Mouse (Mus musculus) hindbrain, embryonic 11.5 days (tissue): ENCODE data around the gene Ephb2. TPM values are rescaled to one million over a fixed set of nuclear protein-coding genes. Genes with fewer than 3 reads are reported as not detected.

Experiments
- ATAC-seq: fragments of 200-750 bp; cut with Nextera tagmentation; 2 replicates; pipeline ENCODE4 v1.8.0; 2017; ENCODE audit warnings: mild to moderate bottlenecking, moderate TSS enrichment, moderate library complexity; ENCODE audit not compliant: low FRiP score
- DNase-seq: peaks from one replicate; pipeline ENCODE4 v3.0.0-alpha.2; 2015; ENCODE audit warnings: low spot score
- H3K27ac ChIP-seq: fragments of 300-500 bp; sonication (generic); 2 replicates; pipeline ENCODE4 v1.5.1; 2014; ENCODE audit warnings: mild to moderate bottlenecking, low read depth, low read length
- H3K27me3 ChIP-seq: fragments of 300-500 bp; sonication (generic); 2 replicates; pipeline ENCODE4 v1.6.1; 2014; ENCODE audit warnings: mild to moderate bottlenecking, low read length, moderate library complexity, mixed read lengths; ENCODE audit not compliant: control insufficient read depth, insufficient read depth
- H3K36me3 ChIP-seq: fragments of 300-500 bp; sonication (generic); 2 replicates; pipeline ENCODE4 v1.6.1; 2014; ENCODE audit warnings: mild to moderate bottlenecking, low read length, moderate library complexity, mixed read lengths; ENCODE audit not compliant: control insufficient read depth, insufficient read depth
- H3K4me1 ChIP-seq: fragments of 300-500 bp; sonication (generic); replicated peaks from 2 replicates; pipeline ENCODE4 v1.6.1; 2014; ENCODE audit warnings: low read length, mixed read lengths; ENCODE audit not compliant: control insufficient read depth, insufficient read depth
- H3K4me2 ChIP-seq: fragments of 300-500 bp; sonication (generic); replicated peaks from 2 replicates; pipeline ENCODE4 v1.6.1; 2014; ENCODE audit warnings: mild to moderate bottlenecking, low read depth, low read length
- H3K4me3 ChIP-seq: fragments of 300-500 bp; sonication (generic); 2 replicates; pipeline ENCODE4 v1.5.1; 2014; ENCODE audit warnings: low read depth, low read length
- H3K9ac ChIP-seq: fragments of 300-500 bp; sonication (generic); 2 replicates; pipeline ENCODE4 v1.6.1; 2014; ENCODE audit warnings: low read depth, low read length
- H3K9me3 ChIP-seq: fragments of 300-500 bp; sonication (generic); 2 replicates; pipeline ENCODE4 v1.6.1; 2016; ENCODE audit warnings: low read length; ENCODE audit not compliant: control insufficient read depth
- WGBS: fragments of 180-500 bp; shearing (Covaris S2); extraction: QIAGEN DNeasy Blood & Tissue Kit; methylation state at CpG from one replicate; pipeline ENCODE4 v1.1.7; 2014; 5-methylcytosine and 5-hydroxymethylcytosine counted together
- polyA plus RNA-seq: library from polyadenylated mRNA; unstranded; fragments of >200 nt; fragmentation: Nextera tagmentation; extraction: Ambion mirVana; gene quantifications from 2 replicates; pipeline ENCODE4 v1.2.1, GENCODE M21; 2014

The Ephb2 gene
- polyA plus RNA-seq, 1 experiment from 2014 or later, result 18.5 TPM

DNA sequence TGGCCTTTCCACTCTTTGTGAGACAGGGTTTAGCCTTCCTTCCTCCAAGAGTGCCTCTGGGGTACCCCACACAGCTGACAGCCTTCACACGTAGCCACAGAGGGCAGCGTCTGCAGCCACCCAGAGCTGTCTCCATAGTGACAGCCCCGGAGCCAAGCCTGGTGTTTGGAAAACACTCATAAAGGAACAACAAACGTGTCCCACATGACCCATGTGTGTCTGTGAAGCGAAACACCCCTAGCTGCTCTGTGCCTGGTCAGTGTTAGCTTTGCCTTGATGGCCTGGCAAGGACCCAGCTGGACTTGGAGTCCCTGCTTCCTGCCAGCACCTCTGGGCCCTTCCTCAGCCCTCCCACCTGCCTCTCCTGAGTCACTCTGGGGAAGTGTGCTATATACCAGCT lies 93.1 kb downstream of the Ephb2 start:
- H3K4me1 ChIP-seq, result peaks cover 29% of the 10 kb centered on the region

DNA sequence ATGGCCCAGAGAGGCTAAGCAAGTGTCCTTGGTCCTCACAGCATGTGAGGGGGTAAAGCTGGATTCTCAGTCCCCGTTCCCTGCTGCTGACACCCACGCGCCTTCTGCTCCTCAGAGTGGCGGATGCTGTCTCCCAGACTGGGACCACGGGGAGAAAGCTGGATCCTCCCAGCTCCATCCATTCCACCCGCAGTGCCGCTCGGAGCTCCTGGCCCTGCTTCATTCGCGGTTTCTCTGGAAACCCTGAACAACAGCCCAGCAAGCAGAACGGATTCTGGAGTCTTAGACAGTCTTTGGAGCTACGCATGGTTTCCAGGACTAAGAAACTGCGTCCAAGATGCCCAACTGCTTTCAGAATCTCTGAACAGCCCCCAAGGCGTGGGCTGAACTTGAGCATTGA lies 93.9 kb downstream of the Ephb2 start:
- WGBS, result 56% methylated on average over 14 of the region's 14 CpGs
- Histone ChIP-seq H3K27me3 (no peaks in the 10 kb centered on the region), H3K4me1 (peaks cover 28% of the 10 kb centered on the region), H3K36me3 (no peaks in the 10 kb centered on the region), H3K4me3 (no peak overlapping the region), H3K4me2 (no peak overlapping the region), H3K27ac (peak overlapping the region; percentile 76; the same call in 1 of the 2 replicates), H3K9ac (no peak overlapping the region), H3K9me3 (no peaks in the 10 kb centered on the region)
- ATAC-seq (no peak), DNase-seq (no peak)

More for the DNA sequence above, 93.1 kb downstream of the Ephb2 start:
- WGBS, result 13% methylated on average over 5 of the region's 5 CpGs
- peak; percentile 58 for DNase-seq
- Histone ChIP-seq H3K27me3 (no peaks in the 10 kb centered on the region), H3K9ac (peak overlapping the region; percentile 31; the same call in 1 of the 2 replicates), H3K4me3 (no peak overlapping the region), H3K27ac (peak overlapping the region; percentile 76), H3K4me2 (no peak overlapping the region), H3K9me3 (no peaks in the 10 kb centered on the region), H3K36me3 (no peaks in the 10 kb centered on the region)
- peak; percentile 39 for ATAC-seq

DNA sequence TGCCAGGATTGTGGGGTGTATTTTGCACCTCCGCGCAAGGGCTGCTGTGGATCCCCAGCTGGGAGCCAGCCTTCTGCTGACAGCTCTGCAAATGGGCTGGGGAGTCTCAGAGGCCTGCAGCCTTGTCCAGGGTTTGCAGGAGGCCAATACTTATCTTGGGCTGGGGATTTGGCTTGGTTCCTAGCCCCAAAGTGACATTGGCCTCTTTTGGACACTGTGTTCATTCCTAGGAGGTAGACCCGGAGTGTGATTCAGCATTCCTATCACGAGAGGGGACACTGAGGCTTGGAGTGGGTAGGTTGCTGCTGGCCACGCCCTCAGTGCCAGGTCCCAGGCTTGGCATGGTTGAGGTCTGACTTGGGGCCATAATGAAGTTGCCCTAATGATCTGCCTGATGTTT lies 94.8 kb downstream of the Ephb2 start:
- Histone ChIP-seq H3K4me2 (no peak overlapping the region), H3K27ac (no peak overlapping the region), H3K9ac (no peak overlapping the region), H3K4me1 (peaks cover 27% of the 10 kb centered on the region), H3K27me3 (no peaks in the 10 kb centered on the region), H3K9me3 (no peaks in the 10 kb centered on the region), H3K4me3 (no peak overlapping the region), H3K36me3 (no peaks in the 10 kb centered on the region)
- 91% methylated on average over 5 of the region's 5 CpGs for WGBS
- ATAC-seq, result no peak
- no peak for DNase-seq

DNA sequence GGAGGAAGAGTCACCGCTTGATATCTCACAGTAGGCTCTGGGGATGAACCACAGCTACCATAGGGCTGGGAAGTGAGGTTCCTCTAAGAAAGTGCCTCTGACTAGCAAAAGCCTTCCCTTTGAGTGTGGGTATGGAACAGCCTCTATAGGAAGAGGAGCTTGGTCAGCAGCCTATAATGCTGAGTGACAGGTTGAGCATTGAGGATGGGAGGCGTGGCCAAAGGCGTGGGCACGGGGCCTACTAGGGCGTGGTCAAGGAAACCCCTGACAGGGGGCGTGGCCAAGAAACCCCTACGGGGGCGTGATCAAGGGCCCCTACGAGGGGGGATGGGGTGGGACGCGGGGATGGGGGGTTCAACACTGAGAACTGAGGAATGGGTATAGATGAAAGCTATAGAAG lies 96.6 kb downstream of the Ephb2 start:
- 14% methylated on average over 11 of the region's 11 CpGs for WGBS
- DNase-seq, result peak; percentile 70
- Histone ChIP-seq H3K4me2 (no peak overlapping the region), H3K4me1 (peaks cover 32% of the 10 kb centered on the region), H3K9ac (no peak overlapping the region), H3K9me3 (no peaks in the 10 kb centered on the region), H3K27ac (peak overlapping the region; percentile 75), H3K4me3 (no peak overlapping the region), H3K36me3 (no peaks in the 10 kb centered on the region), H3K27me3 (no peaks in the 10 kb centered on the region)
- peak; percentile 45; the same call in 1 of the 2 replicates for ATAC-seq

DNA sequence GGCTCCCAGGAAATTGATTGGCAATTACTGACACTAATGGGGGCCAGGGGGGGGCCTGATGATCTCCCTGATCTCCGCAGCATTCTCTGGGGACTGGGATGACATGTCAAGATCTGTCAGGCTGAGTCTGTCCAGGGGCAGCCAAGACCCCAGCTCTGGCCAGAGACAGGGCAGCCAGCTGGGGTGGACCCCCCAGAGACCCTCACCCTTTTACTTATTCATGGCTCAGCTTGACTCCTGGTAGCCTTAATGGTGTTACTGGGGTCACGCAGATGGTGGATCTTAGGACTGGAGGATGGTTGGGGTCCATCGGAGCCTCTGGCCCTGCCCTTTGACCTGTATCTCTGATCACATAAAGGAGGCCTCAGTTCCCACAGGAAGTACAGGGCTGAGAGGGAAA lies 97.5 kb downstream of the Ephb2 start:
- ATAC-seq, result peak; percentile 25; the same call in 1 of the 2 replicates
- peak; percentile 50 for DNase-seq

DNA sequence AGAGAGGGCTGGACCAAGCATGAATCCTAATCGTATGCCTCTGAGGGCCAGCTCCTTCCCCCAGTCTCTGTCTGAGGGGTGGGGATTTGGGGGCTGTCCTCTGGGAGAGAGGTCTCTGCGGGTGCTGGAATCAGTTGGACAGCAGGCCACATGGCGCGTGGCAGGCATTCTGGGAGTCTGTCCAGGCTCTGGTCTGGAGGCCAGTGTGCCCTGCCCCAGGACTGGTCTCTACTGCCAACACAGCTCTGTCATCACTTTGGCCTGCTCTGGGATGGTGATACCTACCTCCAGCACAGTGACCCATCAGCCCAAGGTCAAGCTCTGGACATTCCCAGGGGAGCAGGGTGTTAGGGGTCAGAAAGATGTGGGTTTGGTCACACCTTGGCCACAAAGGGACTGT lies 99.9 kb downstream of the Ephb2 start:
- Histone ChIP-seq H3K9ac (no peak overlapping the region), H3K27me3 (no peaks in the 10 kb centered on the region), H3K36me3 (no peaks in the 10 kb centered on the region), H3K4me2 (no peak overlapping the region), H3K9me3 (no peaks in the 10 kb centered on the region), H3K27ac (no peak overlapping the region), H3K4me1 (peaks cover 27% of the 10 kb centered on the region), H3K4me3 (no peak overlapping the region)
- no peak for ATAC-seq
- DNase-seq, result no peak
- 71% methylated on average over 4 of the region's 4 CpGs for WGBS

More for the DNA sequence above, 97.5 kb downstream of the Ephb2 start:
- H3K27me3 ChIP-seq, result no peaks in the 10 kb centered on the region
- no peaks in the 10 kb centered on the region for H3K9me3 ChIP-seq
- no peak overlapping the region for H3K4me3 ChIP-seq
- no peak overlapping the region for H3K4me2 ChIP-seq
- 29% methylated on average over 3 of the region's 3 CpGs for WGBS
- no peaks in the 10 kb centered on the region for H3K36me3 ChIP-seq
- no peak overlapping the region for H3K9ac ChIP-seq
- peaks cover 34% of the 10 kb centered on the region for H3K4me1 ChIP-seq
- peak overlapping the region; percentile 75 for H3K27ac ChIP-seq

DNA sequence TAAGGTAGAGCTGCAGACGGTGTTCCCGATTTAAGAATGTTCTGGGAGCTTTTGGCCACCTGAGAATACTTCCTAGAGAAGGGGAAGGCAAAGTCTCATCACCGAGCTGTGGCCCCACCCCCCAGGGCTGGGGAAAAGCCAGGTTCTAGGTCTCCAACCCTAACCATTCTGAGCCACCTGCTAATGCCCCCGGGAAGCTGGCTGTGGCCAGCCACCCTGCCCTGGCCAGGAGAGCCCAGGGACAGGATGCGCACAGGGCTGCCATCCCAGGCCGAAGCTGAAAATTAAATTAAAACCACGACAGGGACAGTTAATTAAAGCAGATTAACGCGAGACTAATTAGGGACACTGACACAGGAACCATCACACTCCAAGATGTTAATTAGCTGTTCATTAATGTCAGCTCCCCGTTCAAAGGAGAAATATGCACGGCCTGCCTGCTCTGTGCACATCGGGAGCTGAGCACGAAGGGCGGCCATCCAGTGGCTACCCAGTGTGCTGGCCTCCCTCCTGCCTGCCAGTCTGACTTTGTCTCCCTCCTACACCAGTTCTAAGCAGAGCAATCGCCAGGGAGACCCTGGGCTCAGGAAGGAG lies 101.5 kb downstream of the Ephb2 start:
- H3K4me1 ChIP-seq, result peaks cover 24% of the 10 kb centered on the region
- no peaks in the 10 kb centered on the region for H3K9me3 ChIP-seq
- ATAC-seq (no peak), DNase-seq (no peak)
- no peak overlapping the region for H3K9ac ChIP-seq
- no peaks in the 10 kb centered on the region for H3K27me3 ChIP-seq
- no peak overlapping the region for H3K4me2 ChIP-seq
- H3K4me3 ChIP-seq, result no peak overlapping the region
- H3K36me3 ChIP-seq, result 0 out of 2 replicates have a peak, but pooled peaks cover 3% of the 10 kb centered on the region
- WGBS, result 64% methylated on average over 15 of the region's 15 CpGs
- H3K27ac ChIP-seq, result peak overlapping the region; percentile 58; the same call in 1 of the 2 replicates

DNA sequence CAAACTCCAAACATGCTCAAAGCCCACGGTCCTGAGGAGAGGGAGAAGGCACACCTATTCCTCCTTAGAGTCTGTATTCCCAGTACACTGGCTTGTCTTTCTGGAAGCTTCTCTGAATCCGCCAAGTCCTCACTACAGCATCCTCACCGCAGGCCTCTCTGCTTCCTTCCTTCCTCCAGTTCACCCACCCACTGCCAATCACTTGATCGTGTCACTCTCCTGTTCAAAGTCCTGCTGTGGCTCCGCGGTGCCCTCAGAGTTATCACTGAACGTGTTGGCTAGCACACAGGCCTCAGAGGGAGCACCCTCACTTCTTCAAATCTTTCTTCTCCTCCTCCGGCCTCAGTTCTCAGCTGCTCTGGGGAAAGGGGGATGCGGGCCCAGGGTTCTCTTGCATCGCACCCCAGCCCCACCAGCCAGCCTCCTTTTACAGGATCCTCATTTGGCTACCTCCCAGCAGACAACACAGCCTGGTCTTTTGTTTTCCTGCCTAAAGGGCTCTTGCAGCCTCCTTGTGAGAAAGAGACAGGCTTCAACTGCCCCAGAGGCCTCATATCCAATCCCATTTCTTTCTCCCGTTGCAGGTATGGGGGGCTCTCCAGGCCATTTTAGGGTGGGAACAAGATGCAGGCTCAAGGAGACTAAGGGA lies 102.4 kb downstream of the Ephb2 start:
- Histone ChIP-seq H3K36me3 (0 out of 2 replicates have a peak, but pooled peaks cover 3% of the 10 kb centered on the region), H3K9me3 (no peaks in the 10 kb centered on the region), H3K27me3 (no peaks in the 10 kb centered on the region), H3K4me2 (no peak overlapping the region), H3K4me1 (peaks cover 24% of the 10 kb centered on the region), H3K9ac (peak overlapping the region; percentile 42; the same call in 1 of the 2 replicates), H3K4me3 (no peak overlapping the region), H3K27ac (peak overlapping the region; percentile 58)
- DNase-seq (no peak), ATAC-seq (no peak)
- WGBS, result 34% methylated on average over 11 of the region's 11 CpGs
